Mouse (Mus musculus): ENCODE data around the gene Irf3. TPM values are rescaled to one million over a fixed set of nuclear protein-coding genes. Genes with fewer than 3 reads are reported as not detected.

The Irf3 gene
- polyA plus RNA-seq, 1 experiment from 2014 or later, result 75.0 TPM

- H3K9me3 ChIP-seq (replicated peaks), result no peaks in the 10 kb centered on the region
- no peak overlapping the region for H3K4me3 ChIP-seq
- H3K4me1 ChIP-seq, result peaks cover 35% of the 10 kb centered on the region
- H3K27me3 ChIP-seq (ENCODE audit: low read depth, poor library complexity, severe bottlenecking), result no peaks in the 10 kb centered on the region
- no peak for DNase-seq (ENCODE audit: low spot score)
- WGBS, result 94% methylated on average over 7 of the region's 7 CpGs
- no peak overlapping the region for H3K27ac ChIP-seq
- H3K36me3 ChIP-seq, result peaks cover 80% of the 10 kb centered on the region
These were observed 5.0 kb downstream of the Irf3 start for GRCm38 (mm10) chr7:45002440-45002839.

GRCm38 (mm10) chr7:45004546-45004945 lies 7.1 kb downstream of the Irf3 start:
- Histone ChIP-seq H3K4me1 (peaks cover 22% of the 10 kb centered on the region), H3K4me3 (0 out of 2 replicates have a peak overlapping the region, but pooled peaks have one; percentile 15), H3K27me3 (ENCODE audit: low read depth, poor library complexity, severe bottlenecking) (no peaks in the 10 kb centered on the region), H3K9me3 (replicated peaks) (no peaks in the 10 kb centered on the region), H3K27ac (peak overlapping the region; percentile 32; the same call in 1 of the 2 replicates), H3K36me3 (peaks cover 100% of the 10 kb centered on the region)
- 55% methylated on average over 3 of the region's 3 CpGs for WGBS
- no peak for DNase-seq (ENCODE audit: low spot score)

GRCm38 (mm10) chr7:45005321-45005992 lies 8.0 kb downstream of the Irf3 start:
- no peaks in the 10 kb centered on the region for H3K27me3 ChIP-seq (ENCODE audit: low read depth, poor library complexity, severe bottlenecking)
- H3K36me3 ChIP-seq, result peaks cover 100% of the 10 kb centered on the region
- no peaks in the 10 kb centered on the region for H3K9me3 ChIP-seq (replicated peaks)
- H3K27ac ChIP-seq, result peak overlapping the region; percentile 46; the same call in 1 of the 2 replicates
- no peak overlapping the region for H3K4me3 ChIP-seq
- no peak for DNase-seq (ENCODE audit: low spot score)
- H3K4me1 ChIP-seq, result peaks cover 13% of the 10 kb centered on the region
- 88% methylated on average over 6 of the region's 6 CpGs for WGBS

- no peak for DNase-seq (ENCODE audit: low spot score)
- Histone ChIP-seq H3K27ac (no peak overlapping the region), H3K4me3 (no peak overlapping the region), H3K4me1 (peaks cover 10% of the 10 kb centered on the region), H3K36me3 (peaks cover 100% of the 10 kb centered on the region), H3K9me3 (replicated peaks) (no peaks in the 10 kb centered on the region), H3K27me3 (ENCODE audit: low read depth, poor library complexity, severe bottlenecking) (no peaks in the 10 kb centered on the region)
- WGBS, result 92% methylated on average over 12 of the region's 12 CpGs
These were observed 9.1 kb downstream of the Irf3 start for GRCm38 (mm10) chr7:45006503-45006902.

GRCm38 (mm10) chr7:45007141-45007540 lies 9.7 kb downstream of the Irf3 start:
- Histone ChIP-seq H3K4me3 (no peak overlapping the region), H3K27me3 (ENCODE audit: low read depth, poor library complexity, severe bottlenecking) (no peaks in the 10 kb centered on the region), H3K27ac (no peak overlapping the region), H3K4me1 (peaks cover 10% of the 10 kb centered on the region), H3K36me3 (peaks cover 100% of the 10 kb centered on the region), H3K9me3 (replicated peaks) (no peaks in the 10 kb centered on the region)
- DNase-seq (ENCODE audit: low spot score), result no peak
- 94% methylated on average over 29 of the region's 29 CpGs for WGBS

- Histone ChIP-seq H3K4me1 (peaks cover 10% of the 10 kb centered on the region), H3K27me3 (ENCODE audit: low read depth, poor library complexity, severe bottlenecking) (no peaks in the 10 kb centered on the region), H3K36me3 (peaks cover 100% of the 10 kb centered on the region), H3K4me3 (peak overlapping the region; percentile 1; the same call in 1 of the 2 replicates), H3K9me3 (replicated peaks) (no peaks in the 10 kb centered on the region), H3K27ac (no peak overlapping the region)
- DNase-seq (ENCODE audit: low spot score), result no peak
- 96% methylated on average over 30 of the region's 30 CpGs for WGBS
These were observed 10.4 kb downstream of the Irf3 start for GRCm38 (mm10) chr7:45007846-45008245.

- Histone ChIP-seq H3K4me1 (peaks cover 10% of the 10 kb centered on the region), H3K27ac (no peak overlapping the region), H3K9me3 (replicated peaks) (no peaks in the 10 kb centered on the region), H3K36me3 (peaks cover 100% of the 10 kb centered on the region), H3K4me3 (0 out of 2 replicates have a peak overlapping the region, but pooled peaks have one; percentile 1), H3K27me3 (ENCODE audit: low read depth, poor library complexity, severe bottlenecking) (no peaks in the 10 kb centered on the region)
- 95% methylated on average over 19 of the region's 19 CpGs for WGBS
- no peak for DNase-seq (ENCODE audit: low spot score)
These were observed 11.0 kb downstream of the Irf3 start for GRCm38 (mm10) chr7:45008411-45008810.

- Histone ChIP-seq H3K27ac (no peak overlapping the region), H3K4me1 (peaks cover 21% of the 10 kb centered on the region), H3K9me3 (replicated peaks) (no peaks in the 10 kb centered on the region), H3K27me3 (ENCODE audit: low read depth, poor library complexity, severe bottlenecking) (no peaks in the 10 kb centered on the region), H3K36me3 (peaks cover 71% of the 10 kb centered on the region), H3K4me3 (peak overlapping the region; percentile 0; the same call in 1 of the 2 replicates)
- no peak for DNase-seq (ENCODE audit: low spot score)
- 97% methylated on average over 6 of the region's 6 CpGs for WGBS
These were observed 14.6 kb downstream of the Irf3 start for GRCm38 (mm10) chr7:45012011-45012410.

- Histone ChIP-seq H3K36me3 (peaks cover 63% of the 10 kb centered on the region), H3K27me3 (ENCODE audit: low read depth, poor library complexity, severe bottlenecking) (no peaks in the 10 kb centered on the region), H3K4me3 (peak overlapping the region; percentile 15; the same call in 1 of the 2 replicates), H3K9me3 (replicated peaks) (no peaks in the 10 kb centered on the region), H3K27ac (no peak overlapping the region), H3K4me1 (peaks cover 25% of the 10 kb centered on the region)
- 89% methylated on average over 4 of the region's 4 CpGs for WGBS
- DNase-seq (ENCODE audit: low spot score), result no peak
These were observed 15.4 kb downstream of the Irf3 start for GRCm38 (mm10) chr7:45012824-45013223.

- H3K4me3 ChIP-seq, result 0 out of 2 replicates have a peak overlapping the region, but pooled peaks have one; percentile 15
- no peak for DNase-seq (ENCODE audit: low spot score)
- H3K27ac ChIP-seq, result no peak overlapping the region
- peaks cover 32% of the 10 kb centered on the region for H3K4me1 ChIP-seq
- peaks cover 56% of the 10 kb centered on the region for H3K36me3 ChIP-seq
- H3K27me3 ChIP-seq (ENCODE audit: low read depth, poor library complexity, severe bottlenecking), result no peaks in the 10 kb centered on the region
- 97% methylated on average over 16 of the region's 16 CpGs for WGBS
- H3K9me3 ChIP-seq (replicated peaks), result no peaks in the 10 kb centered on the region
These were observed 16.1 kb downstream of the Irf3 start for GRCm38 (mm10) chr7:45013366-45014095.

GRCm38 (mm10) chr7:45014096-45014451 lies 16.6 kb downstream of the Irf3 start:
- H3K4me3 ChIP-seq, result peak overlapping the region; percentile 99; the same call in 1 of the 2 replicates
- peaks cover 37% of the 10 kb centered on the region for H3K4me1 ChIP-seq
- H3K27ac ChIP-seq, result no peak overlapping the region
- H3K27me3 ChIP-seq (ENCODE audit: low read depth, poor library complexity, severe bottlenecking), result no peaks in the 10 kb centered on the region
- peaks cover 51% of the 10 kb centered on the region for H3K36me3 ChIP-seq
- H3K9me3 ChIP-seq (replicated peaks), result no peaks in the 10 kb centered on the region
- 94% methylated on average over 3 of the region's 3 CpGs for WGBS
- no peak for DNase-seq (ENCODE audit: low spot score)

- Histone ChIP-seq H3K4me1 (peaks cover 50% of the 10 kb centered on the region), H3K9me3 (replicated peaks) (no peaks in the 10 kb centered on the region), H3K36me3 (peaks cover 37% of the 10 kb centered on the region), H3K27ac (peak overlapping the region; percentile 96), H3K27me3 (ENCODE audit: low read depth, poor library complexity, severe bottlenecking) (peaks cover 5% of the 10 kb centered on the region; the same call in 1 of the 2 replicates), H3K4me3 (peak overlapping the region; percentile 99)
- no peak for DNase-seq (ENCODE audit: low spot score)
- 2% methylated on average over 20 of the region's 20 CpGs for WGBS
These were observed 18.0 kb downstream of the Irf3 start for GRCm38 (mm10) chr7:45015344-45015956.
